Mouse (Mus musculus): ENCODE results near the gene Soat1. TPM values are rescaled to one million over a fixed set of nuclear protein-coding genes. Genes with fewer than 3 reads are reported as not detected.

Gene Soat1
- polyA plus RNA-seq, 1 experiment from 2014 or later: 84.4 TPM

GRCm38 (mm10) chr1:156381217-156381616 is 92.9 kb downstream of the Soat1 start:
- Histone ChIP-seq H3K36me3 (ENCODE audit: control insufficient read depth, insufficient read depth, low read length) (no peaks in the 10 kb centered on the region), H3K4me3 (ENCODE audit: low read length) (no peak overlapping the region), H3K9ac (ENCODE audit: low read depth, low read length) (no peak overlapping the region), H3K27ac (ENCODE audit: low read length) (no peak overlapping the region), H3K4me1 (ENCODE audit: control insufficient read depth, insufficient read depth, low read length) (no peaks in the 10 kb centered on the region), H3K9me3 (ENCODE audit: control insufficient read depth, low read length) (no peaks in the 10 kb centered on the region), H3K4me2 (ENCODE audit: low read depth, low read length) (no peak overlapping the region), H3K27me3 (replicated peaks; ENCODE audit: control insufficient read depth, insufficient read depth, low read length) (no peaks in the 10 kb centered on the region)
- WGBS: 83% methylated on average over 3 of the region's 3 CpGs
- no peak for ATAC-seq

Other genes starting within 250 kb of the Soat1 start
- gene Tdrd5, start 170.7 kb downstream of the Soat1 start, polyA plus RNA-seq (2015; fragmentation: Nextera tagmentation; extraction: Ambion mirVana): 0.35 and 0.66 TPM in 2 replicates
- not detected in 2 replicates for gene Nphs2, start 163.6 kb downstream of the Soat1 start, polyA plus RNA-seq (2015; fragmentation: Nextera tagmentation; extraction: Ambion mirVana)
- gene Gm2000, start 108.3 kb downstream of the Soat1 start, polyA plus RNA-seq (2015; fragmentation: Nextera tagmentation; extraction: Ambion mirVana): 759 and 815 TPM in 2 replicates
- gene Axdnd1, start 53.2 kb downstream of the Soat1 start, polyA plus RNA-seq (2015; fragmentation: Nextera tagmentation; extraction: Ambion mirVana): 0.16 and 0.29 TPM in 2 replicates
- 0.26 and 0.48 TPM in 2 replicates for gene Gm10031, start 49.7 kb upstream of the Soat1 start, polyA plus RNA-seq (2015; fragmentation: Nextera tagmentation; extraction: Ambion mirVana)
- 2.2 and 2.7 TPM in 2 replicates for gene Abl2, start 84.5 kb upstream of the Soat1 start, polyA plus RNA-seq (2015; fragmentation: Nextera tagmentation; extraction: Ambion mirVana)
- 6.8 and 7.0 TPM in 2 replicates for gene Tor3a, start 200.0 kb upstream of the Soat1 start, polyA plus RNA-seq (2015; fragmentation: Nextera tagmentation; extraction: Ambion mirVana)
- gene Fam20b, start 244.8 kb upstream of the Soat1 start, polyA plus RNA-seq (2015; fragmentation: Nextera tagmentation; extraction: Ambion mirVana): 38.6 and 47.1 TPM in 2 replicates

All from intestine, embryonic 16.5 days (tissue).